Mouse (Mus musculus): ENCODE measurements around the gene Slc17a7. TPM values are rescaled to one million over a fixed set of nuclear protein-coding genes. Genes with fewer than 3 reads are reported as not detected.
A peak's percentile ranks its signal among the peaks of the same experiment; 100 is the strongest.
"Not testable (repeated sequence)": the region's sequence is repeated elsewhere in the genome, so short reads cannot be mapped to it uniquely, and the experiment has no call there.

Slc17a7 gene
- polyA plus RNA-seq (2015; fragmentation: Nextera tagmentation; extraction: Ambion mirVana), result 0.13 and 0.15 TPM in 2 replicates

DNA sequence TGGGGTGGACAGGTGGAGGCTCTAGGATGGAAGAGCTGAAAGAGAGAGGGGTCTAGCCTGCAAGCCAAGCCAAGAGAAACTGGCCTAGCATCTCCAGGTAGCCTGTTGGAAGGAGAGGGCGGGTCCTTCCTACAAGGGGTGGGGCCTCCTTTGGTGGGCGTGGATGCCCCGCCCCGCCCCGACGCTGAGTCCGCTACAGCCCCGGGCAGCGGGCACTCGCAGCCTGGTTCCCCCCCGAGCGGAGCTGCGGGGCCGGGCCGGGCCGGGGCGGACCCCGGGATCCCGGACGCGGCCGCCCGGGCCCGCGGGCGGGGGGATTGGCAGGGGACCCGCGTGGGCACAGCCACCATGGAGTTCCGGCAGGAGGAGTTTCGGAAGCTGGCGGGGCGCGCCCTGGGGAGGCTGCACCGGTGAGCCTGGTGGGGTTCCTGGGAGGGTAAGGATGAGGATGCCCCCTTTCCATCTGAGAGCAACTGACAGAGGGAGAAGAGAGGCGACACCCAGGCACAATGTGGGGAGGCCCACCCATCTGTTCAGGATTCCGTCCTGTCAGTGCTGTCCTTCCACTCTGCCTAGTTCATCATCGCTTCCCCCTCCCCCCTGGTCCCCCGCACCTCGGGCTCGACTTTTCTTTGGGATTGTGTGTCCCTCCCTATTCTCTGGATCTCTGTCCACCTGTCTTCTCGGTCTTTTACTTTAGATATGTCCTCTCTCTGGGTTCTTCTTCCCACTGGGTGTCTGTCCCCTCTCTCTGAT lies at the start of gene Slc17a7:
Gene Slc17a7 (plus strand): TSS at position 215 of the 756 bp plus-strand sequence.
- WGBS, result under 1% methylated on average over 37 of the region's 41 CpGs
- Histone ChIP-seq H3K4me3 (replicated peaks) (peak within 1 kb of the TSS; percentile 47), H3K36me3 (no peaks in the 10 kb centered on the region; the same call in 1 of the 2 replicates), H3K9me3 (no peaks in the 10 kb centered on the region), H3K4me1 (replicated peaks) (peaks cover 7% of the 10 kb centered on the region), H3K4me2 (replicated peaks) (peak within 1 kb of the TSS; percentile 95), H3K27ac (no peak within 1 kb of the TSS), H3K9ac (peak within 1 kb of the TSS; percentile 50), H3K27me3 (replicated peaks) (peaks cover 64% of the 10 kb centered on the region)
- peak; percentile 55; the same call in 1 of the 2 replicates for ATAC-seq

DNA sequence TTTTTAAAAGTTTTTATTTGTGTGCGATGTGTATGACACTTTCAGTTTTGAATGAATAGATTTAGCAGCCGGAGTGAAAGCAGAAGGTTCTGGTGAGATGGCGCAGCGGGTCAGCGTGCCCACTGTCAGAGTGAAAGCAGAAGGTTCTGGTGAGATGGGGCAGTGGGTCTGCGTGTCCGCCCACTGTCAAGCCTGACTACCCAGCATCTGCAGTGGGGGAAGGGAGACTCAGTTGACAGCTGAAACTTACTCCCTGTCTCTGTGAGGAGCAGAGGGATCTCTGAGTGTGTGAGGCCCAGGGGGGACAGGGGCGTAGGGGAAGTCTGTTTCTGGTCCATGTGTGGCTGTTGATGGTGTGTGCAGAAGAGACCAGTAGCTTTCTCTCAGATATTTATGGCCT lies 46.2 kb upstream of the Slc17a7 start:
- H3K9ac ChIP-seq, result no peak overlapping the region
- ATAC-seq, result no peak
- H3K9me3 ChIP-seq, result no peaks in the 10 kb centered on the region
- H3K36me3 ChIP-seq, result peaks cover 31% of the 10 kb centered on the region
- no peaks in the 10 kb centered on the region for H3K27me3 ChIP-seq (replicated peaks)
- peaks cover 18% of the 10 kb centered on the region for H3K4me1 ChIP-seq (replicated peaks)
- H3K4me3 ChIP-seq (replicated peaks), result no peak overlapping the region
- WGBS, result 71% methylated on average over 8 of the region's 8 CpGs
- 0 out of 2 replicates have a peak overlapping the region, but pooled peaks have one; percentile 17 for H3K27ac ChIP-seq
- no peak overlapping the region for H3K4me2 ChIP-seq (replicated peaks)

DNA sequence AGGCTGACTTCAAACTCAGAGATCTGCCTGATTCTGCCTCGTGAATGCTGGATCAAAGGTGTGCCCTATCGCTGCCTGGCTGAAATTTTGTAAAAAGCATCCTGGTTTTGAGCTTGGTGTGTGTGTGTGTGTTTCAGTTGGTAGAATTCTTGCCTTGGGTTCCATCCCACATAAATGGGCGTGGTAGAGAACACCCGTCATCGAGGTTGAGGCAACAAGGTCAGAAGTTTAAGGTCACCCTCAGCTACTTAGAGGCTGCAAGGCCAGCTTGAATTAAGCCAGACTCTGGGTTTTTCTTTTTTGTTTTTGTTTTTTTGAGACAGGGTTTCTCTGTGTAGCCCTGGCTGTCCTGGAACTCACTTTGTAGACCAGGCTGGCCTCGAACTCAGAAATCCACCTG lies 45.4 kb upstream of the Slc17a7 start:
- no peak for ATAC-seq
- WGBS, result 83% methylated on average over 6 of the region's 6 CpGs
- H3K27ac ChIP-seq, result 0 out of 2 replicates have a peak overlapping the region, but pooled peaks have one; percentile 17

DNA sequence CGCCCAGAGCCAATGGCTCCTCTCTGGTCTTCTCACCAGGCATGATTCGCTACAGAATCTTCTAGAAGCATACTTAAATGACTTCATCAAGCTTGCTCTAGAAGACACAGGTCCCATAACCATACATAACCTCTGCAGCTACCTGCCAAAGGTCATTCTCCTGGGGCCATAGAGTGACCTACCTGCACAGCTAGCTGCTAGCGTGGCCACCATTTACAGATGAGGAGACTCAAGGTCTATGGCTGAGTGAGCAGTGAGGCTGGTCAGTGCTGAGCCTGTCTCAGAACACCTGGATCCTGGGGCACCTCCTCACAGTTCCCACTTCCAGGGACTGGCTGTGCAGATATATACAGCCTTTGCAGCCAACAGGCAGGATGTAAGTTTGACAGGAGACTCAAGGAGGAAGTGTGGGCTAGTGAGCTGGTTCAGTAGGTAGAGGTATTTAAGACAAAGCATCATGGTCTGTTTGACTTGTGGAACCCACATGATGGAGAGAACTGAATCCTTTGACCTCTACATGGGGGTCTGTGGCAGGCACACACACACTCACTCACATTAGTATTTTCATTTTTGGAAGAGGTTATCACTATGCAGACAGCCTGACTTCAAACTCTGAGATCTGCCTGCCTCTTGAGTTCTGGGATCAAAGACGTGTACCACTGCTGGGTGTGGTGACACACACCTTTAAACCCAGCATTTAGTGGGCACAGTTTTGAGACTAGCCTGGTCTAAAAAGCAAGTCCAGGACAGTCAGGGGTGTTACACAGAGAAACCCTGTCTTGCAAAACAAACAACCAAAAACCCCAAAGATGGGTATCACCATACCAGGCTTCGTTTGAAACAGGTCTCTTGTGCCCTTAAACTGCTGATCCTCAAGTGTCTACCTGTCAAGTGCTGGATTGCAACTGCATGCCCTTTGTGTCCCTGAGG lies 43.7 kb upstream of the Slc17a7 start:
- no peaks in the 10 kb centered on the region for H3K27me3 ChIP-seq (replicated peaks)
- no peaks in the 10 kb centered on the region for H3K9me3 ChIP-seq
- no peak overlapping the region for H3K4me3 ChIP-seq (replicated peaks)
- ATAC-seq, result no peak
- WGBS, result 76% methylated on average over 5 of the region's 5 CpGs
- no peak overlapping the region for H3K27ac ChIP-seq
- no peak overlapping the region for H3K9ac ChIP-seq
- no peak overlapping the region for H3K4me2 ChIP-seq (replicated peaks)
- H3K4me1 ChIP-seq (replicated peaks), result peaks cover 25% of the 10 kb centered on the region
- peaks cover 32% of the 10 kb centered on the region for H3K36me3 ChIP-seq

More for the DNA sequence above, 45.4 kb upstream of the Slc17a7 start:
- Histone ChIP-seq H3K27me3 (replicated peaks) (no peaks in the 10 kb centered on the region), H3K9ac (no peak overlapping the region), H3K9me3 (no peaks in the 10 kb centered on the region), H3K4me2 (replicated peaks) (no peak overlapping the region), H3K4me3 (replicated peaks) (no peak overlapping the region), H3K36me3 (peaks cover 32% of the 10 kb centered on the region), H3K4me1 (replicated peaks) (peaks cover 25% of the 10 kb centered on the region)

DNA sequence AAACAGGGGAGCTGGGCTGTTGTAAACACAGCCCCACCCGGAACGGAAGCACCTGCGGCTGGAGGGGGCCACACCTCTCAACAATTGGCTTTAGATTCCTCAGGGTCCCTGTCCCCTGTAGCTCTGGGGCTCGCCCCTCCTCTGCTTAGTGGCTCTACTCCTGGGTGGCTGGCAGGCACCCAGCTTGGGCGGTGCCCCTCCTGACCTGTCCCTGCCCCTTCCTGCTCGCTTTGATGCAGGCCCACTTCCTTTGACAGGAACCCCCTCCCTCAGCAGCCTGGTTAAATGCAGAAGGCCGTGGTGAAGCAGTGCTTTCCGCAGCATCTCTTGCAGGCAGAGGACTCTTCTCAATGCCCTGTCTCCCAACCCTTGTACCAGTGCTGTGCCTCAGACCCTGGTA lies 42.3 kb upstream of the Slc17a7 start:
- ATAC-seq, result no peak
- Histone ChIP-seq H3K27me3 (replicated peaks) (no peaks in the 10 kb centered on the region), H3K36me3 (peaks cover 45% of the 10 kb centered on the region), H3K9ac (peak overlapping the region; percentile 31), H3K27ac (peak overlapping the region; percentile 23; the same call in 1 of the 2 replicates), H3K4me2 (replicated peaks) (peak overlapping the region; percentile 74), H3K4me1 (replicated peaks) (peaks cover 33% of the 10 kb centered on the region), H3K9me3 (no peaks in the 10 kb centered on the region), H3K4me3 (replicated peaks) (no peak overlapping the region)
- 47% methylated on average over 8 of the region's 8 CpGs for WGBS

DNA sequence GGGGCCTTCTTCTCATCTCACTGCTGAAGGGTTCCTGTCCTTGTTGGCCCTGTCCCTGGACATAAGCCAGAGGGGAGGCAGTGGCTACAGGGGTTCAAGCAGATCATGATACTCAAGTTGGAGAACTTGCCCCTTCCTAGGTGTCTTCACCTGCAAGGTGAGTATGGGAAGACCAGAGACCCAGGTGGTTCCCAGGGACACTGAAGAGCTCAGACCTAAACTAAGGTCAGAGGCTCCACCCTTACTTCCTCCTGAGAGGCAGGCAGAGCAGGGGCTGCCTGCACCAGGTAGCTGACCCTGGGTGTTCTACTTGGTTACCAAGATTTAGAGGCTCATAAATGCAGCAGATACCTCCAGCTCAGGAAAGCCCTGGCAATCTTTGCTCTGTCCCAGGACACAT lies 41.8 kb upstream of the Slc17a7 start:
- no peak overlapping the region for H3K4me3 ChIP-seq (replicated peaks)
- peak overlapping the region; percentile 74 for H3K4me2 ChIP-seq (replicated peaks)
- no peaks in the 10 kb centered on the region for H3K27me3 ChIP-seq (replicated peaks)
- H3K36me3 ChIP-seq, result peaks cover 50% of the 10 kb centered on the region
- no peak for ATAC-seq
- H3K4me1 ChIP-seq (replicated peaks), result peaks cover 39% of the 10 kb centered on the region
- peak overlapping the region; percentile 23; the same call in 1 of the 2 replicates for H3K27ac ChIP-seq
- peak overlapping the region; percentile 31 for H3K9ac ChIP-seq
- no peaks in the 10 kb centered on the region for H3K9me3 ChIP-seq

DNA sequence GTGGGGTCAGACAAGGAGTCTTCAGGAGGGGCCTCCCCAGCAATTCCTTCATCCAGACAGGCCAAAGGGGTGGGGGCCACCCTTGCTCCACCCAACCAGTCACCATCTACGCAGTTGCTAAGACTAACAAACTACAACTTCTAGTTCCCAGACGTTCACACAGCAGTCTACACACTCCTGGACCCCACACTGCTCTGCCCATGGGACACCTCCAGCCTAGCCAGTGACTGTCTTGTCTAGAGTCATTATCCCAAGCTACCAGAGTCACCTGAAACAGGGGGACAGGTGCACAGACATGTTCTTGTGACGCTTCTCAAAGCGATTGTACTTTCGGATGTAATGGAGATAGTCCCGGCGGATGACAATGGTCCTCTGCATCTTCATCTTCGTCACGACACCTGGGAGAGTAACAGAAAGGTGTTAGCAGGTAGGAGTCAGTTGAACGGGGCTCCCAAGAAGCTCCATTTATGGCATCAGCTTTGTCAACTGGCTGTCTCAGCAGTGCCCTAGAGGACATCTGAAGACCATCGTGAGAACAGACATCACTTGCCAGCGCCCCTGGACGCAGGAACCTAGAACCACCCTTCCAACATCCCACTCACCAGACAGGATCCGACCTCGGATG lies 41.1 kb upstream of the Slc17a7 start:
- Histone ChIP-seq H3K27ac (peak overlapping the region; percentile 87; the same call in 1 of the 2 replicates), H3K4me3 (replicated peaks) (peak overlapping the region; percentile 86), H3K9ac (peak overlapping the region; percentile 95), H3K4me2 (replicated peaks) (peak overlapping the region; percentile 74), H3K9me3 (no peaks in the 10 kb centered on the region), H3K27me3 (replicated peaks) (no peaks in the 10 kb centered on the region), H3K4me1 (replicated peaks) (peaks cover 40% of the 10 kb centered on the region), H3K36me3 (peaks cover 53% of the 10 kb centered on the region)
- no peak for ATAC-seq
- 81% methylated on average over 15 of the region's 15 CpGs for WGBS

DNA sequence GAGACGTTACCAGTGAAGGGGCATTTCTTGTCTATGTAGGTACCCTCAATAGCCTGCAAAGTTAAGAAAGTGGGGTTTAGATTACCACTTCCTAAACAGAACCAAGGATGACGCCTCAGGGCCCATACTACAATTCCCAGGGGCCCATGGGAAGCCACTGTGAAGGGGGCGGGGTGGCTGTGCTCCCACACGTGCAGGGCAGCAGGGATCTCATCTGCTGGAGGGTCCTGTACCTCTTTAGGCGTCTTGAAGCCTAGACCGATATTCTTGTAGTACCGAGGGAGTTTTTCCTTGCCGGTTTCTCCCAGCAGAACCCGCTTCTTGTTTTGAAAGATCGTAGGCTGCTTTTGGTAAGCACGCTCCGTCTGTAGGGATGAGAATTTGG lies 40.6 kb upstream of the Slc17a7 start:
- Histone ChIP-seq H3K27me3 (replicated peaks) (no peaks in the 10 kb centered on the region), H3K4me1 (replicated peaks) (peaks cover 40% of the 10 kb centered on the region), H3K9ac (peak overlapping the region; percentile 95), H3K4me2 (replicated peaks) (peak overlapping the region; percentile 74), H3K9me3 (no peaks in the 10 kb centered on the region), H3K36me3 (peaks cover 53% of the 10 kb centered on the region), H3K4me3 (replicated peaks) (peak overlapping the region; percentile 86), H3K27ac (peak overlapping the region; percentile 87)
- 15% methylated on average over 12 of the region's 12 CpGs for WGBS
- no peak for ATAC-seq

DNA sequence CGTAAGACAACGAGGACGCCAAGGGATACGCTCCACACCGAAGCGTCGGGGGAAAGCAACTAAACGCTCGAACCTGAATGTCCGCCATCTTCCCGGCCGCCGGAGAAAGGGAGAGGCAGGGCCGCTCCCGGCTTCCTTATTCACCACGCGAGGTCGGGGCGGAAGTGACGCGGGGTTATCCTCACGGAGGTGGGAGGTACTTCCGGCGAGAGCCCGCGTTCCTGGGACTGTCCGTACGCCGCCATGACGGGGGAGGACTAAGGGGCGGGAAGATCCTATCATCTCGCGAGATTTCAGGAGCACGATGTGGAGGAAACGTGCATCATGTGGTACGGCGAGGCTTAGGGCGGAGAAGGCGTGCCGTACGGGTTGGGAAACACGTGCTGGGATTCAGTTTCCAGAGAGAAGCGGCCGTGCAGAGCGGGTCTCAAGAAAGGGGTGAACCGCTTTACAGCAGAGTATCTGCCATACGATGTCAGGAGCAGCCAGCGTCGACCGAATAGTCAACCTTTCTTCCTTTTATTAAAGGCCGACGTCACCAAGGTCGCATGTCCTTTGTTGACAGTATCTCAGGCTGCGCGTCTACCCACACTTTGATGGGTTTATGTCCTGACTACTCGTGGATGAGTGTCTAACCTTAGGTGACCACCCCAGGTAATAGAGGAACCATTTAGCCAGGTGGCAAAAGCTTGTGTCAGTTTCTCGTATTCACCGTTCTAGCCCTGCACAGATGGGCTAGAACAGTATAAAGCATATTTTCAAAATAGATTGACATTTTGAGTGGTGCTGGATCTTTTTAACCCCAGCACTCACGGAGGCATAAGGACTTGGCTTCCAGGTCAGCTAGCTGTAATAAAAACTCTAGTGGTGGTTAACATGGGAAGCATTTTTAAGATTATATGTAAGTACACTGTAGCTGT lies 39.3 kb upstream of the Slc17a7 start, which contains the start of gene Rps11:
Gene Rps11 (minus strand): TSS at position 216 of the 920 bp plus-strand sequence.
- H3K36me3 ChIP-seq, result peaks cover 51% of the 10 kb centered on the region
- under 1% methylated on average over 59 of the region's 59 CpGs for WGBS

DNA sequence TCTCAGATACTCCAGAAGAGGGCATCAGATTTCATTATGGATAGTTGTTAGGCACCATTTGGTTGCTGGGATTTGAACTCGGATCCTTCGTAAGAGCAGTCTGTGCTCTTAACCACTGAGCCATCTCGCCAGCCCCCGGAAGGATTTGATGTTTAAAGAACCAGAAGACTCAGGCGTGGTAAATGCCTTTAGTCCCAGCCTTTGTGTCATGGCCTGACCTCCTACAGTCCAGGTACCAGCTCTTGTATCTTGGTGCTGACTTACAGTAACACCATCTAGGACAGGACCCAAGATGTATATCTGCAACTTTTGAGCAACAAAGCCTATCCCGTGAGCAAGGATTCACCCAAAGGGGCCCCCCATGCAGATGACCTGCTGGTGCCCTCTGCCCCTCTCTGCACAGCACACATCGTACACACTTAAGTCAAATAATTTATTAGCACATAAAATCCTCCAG lies 38.6 kb upstream of the Slc17a7 start:
- Histone ChIP-seq H3K4me2 (replicated peaks) (peak overlapping the region; percentile 52), H3K4me3 (replicated peaks) (no peak overlapping the region)

More for the DNA sequence above, 39.3 kb upstream of the Slc17a7 start, which contains the start of gene Rps11:
- H3K9me3 ChIP-seq, result no peaks in the 10 kb centered on the region
- H3K27ac ChIP-seq, result peak within 1 kb of the TSS; percentile 90
- H3K4me3 ChIP-seq (replicated peaks), result peak within 1 kb of the TSS; percentile 86
- H3K4me2 ChIP-seq (replicated peaks), result peak within 1 kb of the TSS; percentile 74
- H3K9ac ChIP-seq, result peak within 1 kb of the TSS; percentile 95
- no peaks in the 10 kb centered on the region for H3K27me3 ChIP-seq (replicated peaks)
- peak; percentile 83 for ATAC-seq
- peaks cover 40% of the 10 kb centered on the region for H3K4me1 ChIP-seq (replicated peaks)

DNA sequence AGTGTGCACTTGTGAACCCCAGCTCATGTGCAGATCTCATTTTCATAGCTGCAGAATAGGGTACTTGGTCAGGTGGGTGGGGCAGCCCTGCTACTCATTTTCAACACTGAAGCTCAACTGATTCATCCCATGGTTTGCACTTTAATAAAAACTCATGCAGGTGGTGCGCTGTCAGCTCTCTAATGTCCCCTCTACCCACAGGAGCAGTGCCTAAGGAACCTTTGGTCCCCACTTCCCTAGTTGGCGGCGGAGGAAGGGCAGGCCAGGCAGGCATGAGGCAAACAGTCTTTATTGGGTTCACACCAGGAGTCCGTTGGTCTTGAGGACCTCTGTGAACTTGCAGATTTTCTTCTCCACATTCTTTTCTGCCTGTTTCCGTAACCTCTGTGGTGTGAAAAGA lies 38.1 kb upstream of the Slc17a7 start:
- peak overlapping the region; percentile 71 for H3K4me2 ChIP-seq (replicated peaks)
- H3K27me3 ChIP-seq (replicated peaks); ATAC-seq; H3K4me3 ChIP-seq (replicated peaks); H3K9me3 ChIP-seq: not testable (repeated sequence)
- H3K4me1 ChIP-seq (replicated peaks), result peaks cover 43% of the 10 kb centered on the region
- peak overlapping the region; percentile 99 for H3K9ac ChIP-seq
- peaks cover 40% of the 10 kb centered on the region for H3K36me3 ChIP-seq
- H3K27ac ChIP-seq, result peak overlapping the region; percentile 87
- WGBS, result 60% methylated on average over 5 of the region's 5 CpGs

More for the DNA sequence above, 38.6 kb upstream of the Slc17a7 start:
- Histone ChIP-seq H3K27ac (peak overlapping the region; percentile 90), H3K9ac (no peak overlapping the region), H3K9me3 (no peaks in the 10 kb centered on the region), H3K4me1 (replicated peaks) (peaks cover 44% of the 10 kb centered on the region), H3K36me3 (peaks cover 44% of the 10 kb centered on the region), H3K27me3 (replicated peaks) (no peaks in the 10 kb centered on the region)
- no peak for ATAC-seq
- 20% methylated on average over 7 of the region's 7 CpGs for WGBS

Measured in intestine, embryonic 15.5 days (tissue).